Mouse (Mus musculus) embryonic facial prominence, embryonic 12.5 days (tissue): ENCODE data around the gene Vps72. TPM values are rescaled to one million over a fixed set of nuclear protein-coding genes. Genes with fewer than 3 reads are reported as not detected.
A peak's percentile ranks its signal among the peaks of the same experiment; 100 is the strongest.
"Not testable (repeated sequence)": the region's sequence is repeated elsewhere in the genome, so short reads cannot be mapped to it uniquely, and the experiment has no call there.

ENCODE experiments used
- ATAC-seq: fragments of 200-750 bp; cut with Nextera tagmentation; 2 replicates; pipeline ENCODE4 v1.8.0; 2017; ENCODE audit not compliant: insufficient number of reproducible peaks, insufficient read depth, low FRiP score, low TSS enrichment
- H3K27ac ChIP-seq: fragments of 300-500 bp; sonication (generic); 2 replicates; pipeline ENCODE4 v1.5.1; 2016; ENCODE audit warnings: mild to moderate bottlenecking
- H3K27me3 ChIP-seq: fragments of 300-500 bp; sonication (generic); 2 replicates; pipeline ENCODE4 v1.6.1; 2016; ENCODE audit warnings: mild to moderate bottlenecking, moderate library complexity
- H3K36me3 ChIP-seq: fragments of 300-500 bp; sonication (generic); 2 replicates; pipeline ENCODE4 v1.6.1; 2016; ENCODE audit warnings: mild to moderate bottlenecking
- H3K4me1 ChIP-seq: fragments of 300-500 bp; sonication (generic); 2 replicates; pipeline ENCODE4 v1.6.1; 2016
- H3K4me2 ChIP-seq: fragments of 300-500 bp; sonication (generic); replicated peaks from 2 replicates; pipeline ENCODE4 v1.6.1; 2016; ENCODE audit warnings: mild to moderate bottlenecking, moderate library complexity
- H3K4me3 ChIP-seq: fragments of 300-500 bp; sonication (generic); 2 replicates; pipeline ENCODE4 v1.5.1; 2016; ENCODE audit warnings: mild to moderate bottlenecking
- H3K9ac ChIP-seq: fragments of 300-500 bp; sonication (generic); 2 replicates; pipeline ENCODE4 v1.6.1; 2016; ENCODE audit warnings: mild to moderate bottlenecking, moderate library complexity
- H3K9me3 ChIP-seq: fragments of 300-500 bp; sonication (generic); 2 replicates; pipeline ENCODE4 v1.6.1; 2016; ENCODE audit warnings: mild to moderate bottlenecking, moderate library complexity
- WGBS: fragments of 180-500 bp; shearing (Covaris S2); methylation state at CpG from one replicate; pipeline ENCODE4 v1.1.7; 2016; 5-methylcytosine and 5-hydroxymethylcytosine counted together
- polyA plus RNA-seq: library from polyadenylated mRNA; unstranded; fragments of >200 nt; fragmentation: Nextera tagmentation; extraction: Ambion mirVana; gene quantifications from 2 replicates; pipeline ENCODE4 v1.2.1, GENCODE M21; 2016

Vps72 gene
- polyA plus RNA-seq, 1 experiment from 2014 or later, result 221 TPM

DNA sequence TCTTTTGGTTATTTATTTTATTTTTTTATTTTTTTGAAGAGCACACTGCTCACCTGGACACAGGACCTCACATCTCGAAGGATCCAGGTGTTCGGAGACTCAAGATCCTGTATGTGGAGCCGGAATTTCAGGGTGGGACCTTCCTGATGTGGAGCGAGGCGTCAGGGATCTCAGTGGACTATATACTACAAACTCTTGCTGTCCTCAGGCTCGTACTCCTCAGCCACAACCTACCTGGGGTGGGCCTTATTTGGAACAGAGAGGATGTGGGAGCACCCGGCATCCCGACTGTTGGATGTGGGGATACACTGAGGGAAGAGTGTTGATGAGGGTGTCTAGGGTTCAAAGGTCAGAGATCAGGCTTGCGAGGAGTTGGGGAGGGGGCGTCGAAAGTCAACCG lies 23.3 kb downstream of the Vps72 start:
- H3K27me3 ChIP-seq, result not testable (repeated sequence)

DNA sequence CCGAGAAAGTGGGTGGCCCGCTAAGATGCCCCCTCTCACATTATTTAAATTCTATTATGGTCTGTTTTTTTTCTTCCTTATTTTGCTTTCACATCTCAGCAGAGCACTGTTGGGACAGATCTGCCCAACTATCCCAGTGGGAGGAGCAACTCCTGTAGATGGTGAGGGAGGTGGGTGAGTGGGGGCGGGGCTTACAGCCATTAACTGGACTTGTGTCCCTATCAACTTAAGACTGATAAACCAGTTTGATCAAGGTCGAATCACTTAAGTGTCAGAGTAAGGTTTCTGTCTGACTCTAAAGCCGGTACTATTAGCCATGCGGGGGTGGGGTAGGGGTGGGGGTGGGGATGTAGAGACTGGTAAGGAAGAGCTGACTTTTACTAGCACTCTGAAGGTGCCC lies 24.2 kb downstream of the Vps72 start:
- H3K9me3 ChIP-seq, result no peaks in the 10 kb centered on the region
- 28% methylated on average over 6 of the region's 6 CpGs for WGBS
- H3K36me3 ChIP-seq, result peaks cover 26% of the 10 kb centered on the region
- no peak overlapping the region for H3K9ac ChIP-seq
- peak overlapping the region; percentile 34 for H3K4me3 ChIP-seq
- no peaks in the 10 kb centered on the region for H3K27me3 ChIP-seq
- H3K27ac ChIP-seq, result no peak overlapping the region
- peaks cover 22% of the 10 kb centered on the region for H3K4me1 ChIP-seq
- ATAC-seq, result no peak
- H3K4me2 ChIP-seq, result peak overlapping the region; percentile 51

More for the DNA sequence above, 23.3 kb downstream of the Vps72 start:
- H3K27ac ChIP-seq, H3K9ac ChIP-seq, H3K4me2 ChIP-seq, H3K9me3 ChIP-seq: not testable (repeated sequence)
- no CpG with 5 or more reads among the region's 12 CpGs for WGBS
- Histone ChIP-seq H3K4me1 (peaks cover 22% of the 10 kb centered on the region), H3K36me3 (peaks cover 26% of the 10 kb centered on the region), H3K4me3 (peak overlapping the region; percentile 69; the same call in 1 of the 2 replicates)
- peak; percentile 19; the same call in 1 of the 2 replicates for ATAC-seq

DNA sequence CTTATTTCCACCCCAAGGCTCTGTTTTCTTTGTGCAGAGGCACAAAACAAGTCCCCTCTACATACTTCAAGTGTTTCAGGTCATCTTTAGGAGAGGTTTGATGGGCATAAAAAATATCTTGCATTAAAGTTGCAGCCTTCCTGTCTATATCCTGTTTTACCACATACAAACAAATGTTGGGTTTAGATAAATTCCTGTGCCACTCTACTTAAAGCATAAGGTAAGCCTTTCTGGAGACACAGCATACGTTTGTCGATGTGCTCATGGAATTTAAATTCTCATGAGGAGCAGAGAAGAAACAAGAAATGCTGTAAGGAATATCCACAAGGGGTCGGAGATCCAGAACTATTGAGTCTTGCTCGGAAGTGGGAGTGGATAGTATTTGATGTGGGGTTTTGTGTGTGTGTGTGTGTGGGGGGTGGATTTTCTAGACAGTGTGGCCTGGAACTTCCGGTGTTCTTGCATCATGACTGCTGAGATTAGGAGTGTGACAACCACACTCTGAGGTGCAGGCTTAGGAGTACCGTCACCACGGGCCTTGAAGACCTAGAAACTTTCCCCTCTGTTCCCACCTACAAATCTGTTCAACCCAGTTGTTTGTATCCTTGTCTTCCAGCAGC lies 24.7 kb downstream of the Vps72 start:
- no peak for ATAC-seq
- H3K36me3 ChIP-seq, result peaks cover 27% of the 10 kb centered on the region
- WGBS, result 85% methylated on average over 7 of the region's 7 CpGs
- H3K4me1 ChIP-seq, result peaks cover 22% of the 10 kb centered on the region
- H3K4me3 ChIP-seq, result peak overlapping the region; percentile 34
- no peak overlapping the region for H3K27ac ChIP-seq
- no peaks in the 10 kb centered on the region for H3K9me3 ChIP-seq
- no peak overlapping the region for H3K9ac ChIP-seq
- no peaks in the 10 kb centered on the region for H3K27me3 ChIP-seq
- H3K4me2 ChIP-seq, result peak overlapping the region; percentile 51

DNA sequence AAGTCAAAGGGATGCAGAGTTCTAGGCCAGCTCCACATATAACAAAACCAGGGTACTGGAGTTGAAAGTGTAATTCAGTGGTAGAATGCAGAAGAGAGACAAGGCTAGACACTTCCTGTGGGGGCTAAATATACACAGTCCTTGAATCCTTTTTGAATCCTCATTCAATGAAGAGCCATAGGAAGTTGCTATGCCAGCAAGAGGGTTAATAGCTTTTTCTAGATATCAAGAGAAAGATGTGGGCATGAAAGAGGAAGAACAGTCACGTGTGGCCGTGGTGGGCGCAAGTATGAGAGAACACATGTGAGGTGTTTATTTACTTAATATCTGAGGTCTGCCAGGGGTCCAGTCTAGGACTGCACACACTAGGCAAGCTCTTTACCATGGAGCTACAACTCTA lies 25.5 kb downstream of the Vps72 start:
- no peak overlapping the region for H3K9ac ChIP-seq
- H3K9me3 ChIP-seq, result no peaks in the 10 kb centered on the region
- H3K4me3 ChIP-seq, result no peak overlapping the region
- H3K27ac ChIP-seq, result no peak overlapping the region
- no peaks in the 10 kb centered on the region for H3K27me3 ChIP-seq
- ATAC-seq, result no peak
- 76% methylated on average over 3 of the region's 3 CpGs for WGBS
- no peak overlapping the region for H3K4me2 ChIP-seq
- peaks cover 22% of the 10 kb centered on the region for H3K36me3 ChIP-seq
- H3K4me1 ChIP-seq, result peaks cover 22% of the 10 kb centered on the region

DNA sequence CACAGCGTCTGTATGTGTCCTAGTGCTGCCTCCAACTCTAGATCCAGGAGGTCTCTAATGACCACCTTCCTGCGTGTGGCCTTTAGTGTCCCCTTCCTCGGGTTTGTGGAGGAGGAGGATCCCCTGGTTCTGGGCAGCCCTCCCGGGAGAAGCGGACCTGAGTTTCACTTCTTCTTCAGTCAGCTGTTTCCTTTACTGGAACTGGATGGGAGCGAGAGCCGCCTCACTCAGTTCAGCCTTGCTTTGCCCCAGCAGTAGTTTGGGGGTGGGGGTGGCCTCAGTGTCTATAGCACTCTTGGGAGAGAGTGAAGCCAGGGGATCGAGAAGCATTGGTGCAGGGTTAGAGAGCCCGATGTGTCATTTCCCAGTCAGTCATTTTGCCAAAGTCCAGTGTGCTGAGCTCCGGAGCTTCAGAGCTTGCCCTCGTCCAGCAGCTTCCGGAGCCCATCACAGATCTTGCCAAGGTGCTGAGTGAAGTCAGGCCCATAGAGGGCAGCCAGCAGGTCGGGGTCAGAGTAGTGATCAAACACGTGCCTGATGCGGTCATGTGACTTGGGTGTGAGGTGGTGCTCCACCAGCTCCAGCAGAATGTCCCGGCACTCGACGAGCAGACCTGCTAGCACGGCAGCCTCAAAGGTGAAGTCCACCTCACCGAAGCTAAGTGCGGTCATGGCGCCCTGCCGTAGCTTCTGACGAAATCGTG lies 28.9 kb downstream of the Vps72 start:
- Histone ChIP-seq H3K27me3 (no peaks in the 10 kb centered on the region), H3K36me3 (peaks cover 14% of the 10 kb centered on the region), H3K4me2 (no peak overlapping the region), H3K9ac (no peak overlapping the region), H3K9me3 (no peaks in the 10 kb centered on the region), H3K4me3 (no peak overlapping the region), H3K27ac (no peak overlapping the region), H3K4me1 (peaks cover 15% of the 10 kb centered on the region)
- ATAC-seq, result no peak
- WGBS, result 68% methylated on average over 25 of the region's 25 CpGs

DNA sequence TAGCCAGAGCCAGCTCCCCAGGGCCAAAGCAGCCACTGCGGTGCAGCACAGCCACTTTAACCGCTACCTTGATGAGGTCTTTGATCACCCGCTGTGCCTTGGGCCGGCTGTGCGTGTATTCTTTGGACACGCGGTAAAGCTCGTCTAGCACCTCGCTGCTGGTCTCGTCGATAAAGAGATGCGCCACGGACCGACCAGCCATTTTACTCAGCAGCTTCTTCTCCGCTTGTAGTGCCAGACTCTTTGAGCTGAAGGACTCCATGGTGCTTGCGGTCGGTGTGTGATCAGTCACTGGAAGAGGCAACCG lies 29.4 kb downstream of the Vps72 start:
- H3K9ac ChIP-seq, result no peak overlapping the region
- peaks cover 14% of the 10 kb centered on the region for H3K36me3 ChIP-seq
- no peak overlapping the region for H3K4me3 ChIP-seq
- H3K27ac ChIP-seq, result no peak overlapping the region
- WGBS, result 61% methylated on average over 18 of the region's 18 CpGs
- no peak overlapping the region for H3K4me2 ChIP-seq
- H3K4me1 ChIP-seq, result peaks cover 12% of the 10 kb centered on the region
- no peaks in the 10 kb centered on the region for H3K9me3 ChIP-seq
- H3K27me3 ChIP-seq, result no peaks in the 10 kb centered on the region
- ATAC-seq, result no peak

DNA sequence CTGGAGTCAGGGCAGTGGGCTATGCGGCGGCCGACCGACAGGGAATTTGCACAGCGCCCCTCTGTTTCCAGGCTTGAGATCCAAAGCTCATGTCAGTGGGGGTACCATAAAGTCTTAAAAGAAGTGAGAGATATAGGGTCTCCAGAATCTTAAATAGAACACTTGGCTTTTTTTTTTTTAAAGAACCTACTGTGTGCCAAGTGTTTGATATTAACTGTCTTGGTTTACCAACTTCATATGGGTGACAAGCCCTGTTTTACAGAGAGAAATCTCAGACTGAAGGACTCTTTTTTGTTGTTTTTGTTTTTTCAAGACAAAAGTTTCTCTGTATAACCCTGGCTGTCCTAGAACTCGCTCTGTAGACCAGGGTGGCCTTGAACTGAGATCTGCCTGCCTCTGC lies 30.0 kb downstream of the Vps72 start:
- Histone ChIP-seq H3K27ac (no peak overlapping the region), H3K4me2 (no peak overlapping the region), H3K27me3 (no peaks in the 10 kb centered on the region), H3K36me3 (peaks cover 14% of the 10 kb centered on the region), H3K4me3 (no peak overlapping the region), H3K4me1 (peaks cover 6% of the 10 kb centered on the region), H3K9ac (no peak overlapping the region), H3K9me3 (no peaks in the 10 kb centered on the region)
- ATAC-seq, result no peak
- WGBS, result 88% methylated on average over 6 of the region's 6 CpGs

DNA sequence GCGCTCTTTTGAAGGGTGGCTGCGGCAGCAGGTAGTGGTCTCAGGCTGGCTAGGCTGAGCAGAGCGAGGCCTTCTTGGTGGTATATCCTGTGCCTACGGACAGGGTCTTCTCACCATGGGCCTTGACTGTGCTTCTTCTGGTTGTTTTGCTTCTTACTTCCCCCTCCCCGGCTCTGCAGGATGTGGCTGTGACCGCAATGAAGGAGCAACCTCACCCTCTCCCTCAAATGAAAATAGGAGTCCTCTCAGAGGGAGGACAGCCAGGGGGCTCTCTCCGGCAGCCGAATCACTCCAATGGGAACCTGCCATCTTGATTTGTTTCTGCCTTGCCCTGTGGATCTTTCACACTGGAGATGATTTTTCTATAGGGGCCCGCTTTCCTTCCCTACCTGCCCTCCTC lies 30.7 kb downstream of the Vps72 start:
- no peaks in the 10 kb centered on the region for H3K9me3 ChIP-seq
- WGBS, result 95% methylated on average over 9 of the region's 9 CpGs
- ATAC-seq, result no peak
- no peak overlapping the region for H3K4me2 ChIP-seq
- no peaks in the 10 kb centered on the region for H3K27me3 ChIP-seq
- H3K4me3 ChIP-seq, result no peak overlapping the region
- H3K27ac ChIP-seq, result no peak overlapping the region
- no peak overlapping the region for H3K9ac ChIP-seq
- H3K4me1 ChIP-seq, result no peaks in the 10 kb centered on the region
- peaks cover 14% of the 10 kb centered on the region for H3K36me3 ChIP-seq

DNA sequence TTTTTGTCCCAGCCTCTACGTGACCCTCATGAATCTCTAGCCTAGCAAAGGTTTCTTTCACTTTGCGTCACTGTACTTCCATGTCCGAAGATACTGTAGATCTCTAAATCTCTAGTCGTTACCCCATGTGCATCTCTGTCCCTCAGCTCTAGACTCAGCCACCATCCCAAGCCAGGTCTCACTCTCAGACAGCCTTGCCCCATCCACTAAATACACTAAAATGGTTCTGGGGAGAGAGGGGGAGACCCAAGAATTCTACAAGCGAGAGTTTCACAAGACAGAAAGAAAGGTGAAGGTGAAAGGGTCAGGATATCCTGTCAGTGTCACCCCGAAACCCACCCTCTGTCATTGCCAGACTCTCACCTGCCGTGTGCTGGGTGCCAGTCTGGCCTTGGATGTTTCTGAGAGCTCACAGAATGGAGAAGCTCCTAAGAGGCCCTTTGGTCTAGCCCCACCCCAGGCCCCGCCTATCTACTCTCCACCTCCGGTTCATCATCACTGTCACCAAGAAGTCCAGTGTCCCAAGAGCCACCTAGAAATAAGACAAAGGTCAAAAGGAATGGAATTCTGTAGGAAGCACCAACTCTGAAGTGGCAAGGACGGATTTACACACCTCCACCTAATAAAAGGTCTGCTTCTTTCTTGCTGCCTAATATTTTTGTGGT lies 31.3 kb downstream of the Vps72 start, which contains the start of gene Tnfaip8l2:
Gene Tnfaip8l2 (minus strand): TSS at position 409 of the 665 bp plus-strand sequence.
- no peaks in the 10 kb centered on the region for H3K9me3 ChIP-seq
- H3K4me3 ChIP-seq, result no peak within 1 kb of the TSS
- H3K27me3 ChIP-seq, result no peaks in the 10 kb centered on the region
- 77% methylated on average over 10 of the region's 10 CpGs for WGBS
- H3K4me2 ChIP-seq, result no peak within 1 kb of the TSS
- H3K36me3 ChIP-seq, result peaks cover 14% of the 10 kb centered on the region
- no peak for ATAC-seq
- H3K27ac ChIP-seq, result no peak within 1 kb of the TSS
- H3K4me1 ChIP-seq, result no peaks in the 10 kb centered on the region
- H3K9ac ChIP-seq, result no peak within 1 kb of the TSS; the same call in 1 of the 2 replicates

DNA sequence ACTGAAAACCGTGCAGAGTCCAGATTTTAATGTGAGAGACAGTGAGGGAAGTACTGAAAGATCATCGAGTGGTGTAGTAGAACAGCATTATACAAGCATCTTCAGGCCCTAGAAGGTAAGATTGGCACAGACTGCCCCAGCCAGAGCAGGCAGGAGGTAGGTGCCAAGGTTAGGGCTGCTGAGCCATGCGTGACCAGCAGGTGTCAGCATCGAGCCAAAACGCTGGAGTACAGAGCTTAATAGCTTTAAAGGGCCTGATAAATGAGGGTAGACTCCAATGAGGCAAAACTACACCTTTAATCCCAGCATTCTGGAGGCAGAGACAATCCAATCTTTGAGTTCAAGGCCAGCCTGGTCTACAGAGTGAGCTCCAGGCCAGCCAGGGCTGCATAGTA lies 31.8 kb downstream of the Vps72 start:
- H3K9me3 ChIP-seq, result no peaks in the 10 kb centered on the region
- no peak overlapping the region for H3K4me2 ChIP-seq
- 11% methylated on average over 5 of the region's 5 CpGs for WGBS
- H3K4me3 ChIP-seq, result no peak overlapping the region
- no peaks in the 10 kb centered on the region for H3K27me3 ChIP-seq
- no peak overlapping the region; the same call in 1 of the 2 replicates for H3K9ac ChIP-seq
- ATAC-seq, result no peak
- no peak overlapping the region for H3K27ac ChIP-seq
- no peaks in the 10 kb centered on the region for H3K4me1 ChIP-seq
- peaks cover 14% of the 10 kb centered on the region for H3K36me3 ChIP-seq

DNA sequence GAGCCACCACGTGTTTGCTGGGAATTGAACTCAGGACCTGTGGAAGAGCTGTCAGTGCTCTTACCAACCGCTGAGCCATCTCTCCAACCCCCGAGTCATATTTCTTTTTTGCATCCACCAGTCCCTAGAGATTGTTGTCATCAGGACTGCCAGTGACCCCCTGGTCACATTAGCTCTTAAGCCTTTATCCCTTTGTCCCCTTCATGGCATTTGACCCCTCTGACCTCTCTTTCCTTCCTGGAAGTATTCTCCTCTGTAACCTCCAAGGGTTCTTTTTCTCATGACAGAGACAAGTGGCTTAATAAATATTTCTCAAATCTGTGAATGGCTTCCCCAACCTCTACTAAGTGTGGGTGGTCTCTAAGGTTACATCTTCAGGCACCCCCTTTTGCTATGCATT lies 37.1 kb downstream of the Vps72 start:
- no peaks in the 10 kb centered on the region for H3K4me1 ChIP-seq
- WGBS, result 46% methylated on average over 3 of the region's 3 CpGs
- H3K9me3 ChIP-seq, result no peaks in the 10 kb centered on the region
- no peak overlapping the region for H3K4me3 ChIP-seq
- H3K4me2 ChIP-seq, result no peak overlapping the region
- H3K27ac ChIP-seq, result no peak overlapping the region
- no peaks in the 10 kb centered on the region for H3K36me3 ChIP-seq
- H3K27me3 ChIP-seq, result no peaks in the 10 kb centered on the region
- no peak for ATAC-seq
- H3K9ac ChIP-seq, result no peak overlapping the region

DNA sequence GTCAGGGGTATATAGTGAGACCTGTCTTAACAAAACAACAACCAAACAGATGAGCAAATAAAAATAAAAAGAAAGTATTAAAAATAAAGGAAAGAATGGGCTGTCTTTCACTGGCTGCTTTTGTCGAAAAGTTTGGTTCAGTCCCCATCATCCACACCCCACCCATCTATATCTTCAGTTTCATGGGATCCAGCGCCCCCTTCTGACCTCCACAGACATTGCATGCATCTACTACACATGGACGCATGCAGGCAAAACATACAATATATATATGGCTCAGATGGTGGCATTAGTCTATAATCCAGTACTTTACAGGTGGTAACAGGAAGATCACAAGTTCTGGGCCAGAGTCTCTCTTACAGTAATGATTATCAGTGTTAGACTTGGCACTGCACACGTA lies 43.1 kb downstream of the Vps72 start:
- H3K4me3 ChIP-seq, result no peak overlapping the region
- 55% methylated on average over 4 of the region's 4 CpGs for WGBS
- ATAC-seq, result no peak
- H3K4me2 ChIP-seq, result no peak overlapping the region
- H3K27ac ChIP-seq, result no peak overlapping the region
- H3K9me3 ChIP-seq, result no peaks in the 10 kb centered on the region
- no peaks in the 10 kb centered on the region for H3K4me1 ChIP-seq
- H3K9ac ChIP-seq, result no peak overlapping the region
- no peaks in the 10 kb centered on the region for H3K36me3 ChIP-seq
- H3K27me3 ChIP-seq, result no peaks in the 10 kb centered on the region; the same call in 1 of the 2 replicates
